Mouse (Mus musculus) neural tube, embryonic 13.5 days (tissue): Measurements from ENCODE around the gene Klf6. TPM values are rescaled to one million over a fixed set of nuclear protein-coding genes. Genes with fewer than 3 reads are reported as not detected.

Experiments
- microRNA-seq: library from miRNA; unstranded; fragments of <30 nt; microRNA quantifications from one replicate; pipeline ENCODE4, GENCODE M21; 2016
- polyA plus RNA-seq: library from polyadenylated mRNA; unstranded; fragments of >200 nt; fragmentation: Nextera tagmentation; extraction: Ambion mirVana; gene quantifications from 2 replicates; pipeline ENCODE4 v1.2.1, GENCODE M21; 2015

Klf6 gene
- polyA plus RNA-seq, 1 experiment from 2014 or later: 71.2 TPM

Small RNA genes lying within 50 kb of the gene (microRNA-seq; reads per million reads assigned to microRNA genes)
- gene Gm26043: not detected
